Mouse (Mus musculus) forebrain, embryonic 11.5 days (tissue): ENCODE measurements around the gene Il17c. TPM values are rescaled to one million over a fixed set of nuclear protein-coding genes. Genes with fewer than 3 reads are reported as not detected.

Experiments
- ATAC-seq: fragments of 200-750 bp; cut with Nextera tagmentation; replicated peaks from 2 replicates; pipeline ENCODE4 v1.8.0; 2017; ENCODE audit warnings: moderate TSS enrichment; ENCODE audit not compliant: low FRiP score
- DNase-seq: peaks from one replicate; pipeline ENCODE4 v3.0.0-alpha.2; 2017; ENCODE audit warnings: low spot score
- H3K27ac ChIP-seq: fragments of 300-500 bp; sonication (generic); 2 replicates; pipeline ENCODE4 v1.5.1; 2014; ENCODE audit warnings: low read depth, low read length
- H3K27me3 ChIP-seq: fragments of 300-500 bp; sonication (generic); 2 replicates; pipeline ENCODE4 v1.6.1; 2014; ENCODE audit warnings: mild to moderate bottlenecking, low read length, mixed read lengths; ENCODE audit not compliant: control insufficient read depth, insufficient read depth
- H3K36me3 ChIP-seq: fragments of 300-500 bp; sonication (generic); 2 replicates; pipeline ENCODE4 v1.6.1; 2014; ENCODE audit warnings: mild to moderate bottlenecking, low read length, moderate library complexity, mixed read lengths; ENCODE audit not compliant: control insufficient read depth, insufficient read depth
- H3K4me1 ChIP-seq: fragments of 300-500 bp; sonication (generic); replicated peaks from 2 replicates; pipeline ENCODE4 v1.6.1; 2014; ENCODE audit warnings: low read length, mixed read lengths; ENCODE audit not compliant: control insufficient read depth, insufficient read depth
- H3K4me2 ChIP-seq: fragments of 300-500 bp; sonication (generic); 2 replicates; pipeline ENCODE4 v1.6.1; 2014; ENCODE audit warnings: low read depth, mild to moderate bottlenecking, low read length, moderate library complexity, mixed read lengths; ENCODE audit not compliant: severe bottlenecking
- H3K4me3 ChIP-seq: fragments of 300-500 bp; sonication (generic); 2 replicates; pipeline ENCODE4 v1.5.1; 2014; ENCODE audit warnings: low read depth, low read length
- H3K9ac ChIP-seq: fragments of 300-500 bp; sonication (generic); 2 replicates; pipeline ENCODE4 v1.6.1; 2014; ENCODE audit warnings: low read length
- H3K9me3 ChIP-seq: fragments of 300-500 bp; sonication (generic); 2 replicates; pipeline ENCODE4 v1.6.1; 2016; ENCODE audit warnings: low read length, mixed read lengths; ENCODE audit not compliant: control insufficient read depth
- WGBS: fragments of 180-500 bp; shearing (Covaris S2); extraction: QIAGEN DNeasy Blood & Tissue Kit; methylation state at CpG from one replicate; pipeline ENCODE4 v1.1.7; 2014; 5-methylcytosine and 5-hydroxymethylcytosine counted together
- polyA plus RNA-seq: library from polyadenylated mRNA; unstranded; fragments of >200 nt; fragmentation: Nextera tagmentation; extraction: Ambion mirVana; gene quantifications from 2 replicates; pipeline ENCODE4 v1.2.1, GENCODE M21; 2014

Gene Il17c
- polyA plus RNA-seq, 1 experiment from 2014 or later = not detected

GRCm38 (mm10) chr8:122426145-122426544, 4.3 kb downstream of the Il17c start:
- no peak for ATAC-seq
- H3K4me3 ChIP-seq = no peak overlapping the region
- H3K36me3 ChIP-seq = no peaks in the 10 kb centered on the region
- WGBS = 78% methylated on average over 9 of the region's 9 CpGs
- no peak overlapping the region for H3K27ac ChIP-seq
- H3K4me2 ChIP-seq = no peak overlapping the region
- H3K27me3 ChIP-seq = no peaks in the 10 kb centered on the region
- H3K9ac ChIP-seq = no peak overlapping the region
- no peak for DNase-seq
- no peaks in the 10 kb centered on the region for H3K9me3 ChIP-seq
- no peaks in the 10 kb centered on the region for H3K4me1 ChIP-seq

- H3K4me3 ChIP-seq = no peak overlapping the region
- 91% methylated on average over 7 of the region's 7 CpGs for WGBS
- peaks cover 6% of the 10 kb centered on the region; the same call in 1 of the 2 replicates for H3K4me1 ChIP-seq
- no peak overlapping the region for H3K4me2 ChIP-seq
- H3K9me3 ChIP-seq = no peaks in the 10 kb centered on the region
- H3K27ac ChIP-seq = no peak overlapping the region
- ATAC-seq = no peak
- H3K9ac ChIP-seq = no peak overlapping the region
- DNase-seq = no peak
- H3K36me3 ChIP-seq = no peaks in the 10 kb centered on the region
- no peaks in the 10 kb centered on the region for H3K27me3 ChIP-seq
These were observed 5.8 kb downstream of the Il17c start for GRCm38 (mm10) chr8:122427607-122428006.

GRCm38 (mm10) chr8:122428163-122428562, 6.3 kb downstream of the Il17c start:
- Histone ChIP-seq H3K36me3 (no peaks in the 10 kb centered on the region), H3K4me2 (no peak overlapping the region), H3K4me3 (no peak overlapping the region), H3K27me3 (no peaks in the 10 kb centered on the region), H3K27ac (no peak overlapping the region), H3K4me1 (peaks cover 9% of the 10 kb centered on the region; the same call in 1 of the 2 replicates), H3K9me3 (no peaks in the 10 kb centered on the region), H3K9ac (no peak overlapping the region)
- ATAC-seq (no peak), DNase-seq (no peak)
- 93% methylated on average over 9 of the region's 9 CpGs for WGBS

GRCm38 (mm10) chr8:122430058-122430636, 8.3 kb downstream of the Il17c start:
- ATAC-seq = no peak
- H3K4me2 ChIP-seq = no peak overlapping the region
- WGBS = 90% methylated on average over 10 of the region's 10 CpGs
- no peaks in the 10 kb centered on the region for H3K9me3 ChIP-seq
- H3K36me3 ChIP-seq = no peaks in the 10 kb centered on the region; the same call in 1 of the 2 replicates
- no peaks in the 10 kb centered on the region for H3K27me3 ChIP-seq
- no peak overlapping the region for H3K9ac ChIP-seq
- DNase-seq = no peak
- H3K4me3 ChIP-seq = no peak overlapping the region
- H3K27ac ChIP-seq = no peak overlapping the region
- H3K4me1 ChIP-seq = peaks cover 9% of the 10 kb centered on the region; the same call in 1 of the 2 replicates

GRCm38 (mm10) chr8:122430646-122431045, 8.8 kb downstream of the Il17c start:
- H3K27ac ChIP-seq = no peak overlapping the region
- no peak for ATAC-seq
- DNase-seq = no peak
- no peak overlapping the region for H3K9ac ChIP-seq
- H3K4me2 ChIP-seq = no peak overlapping the region
- WGBS = 83% methylated on average over 3 of the region's 3 CpGs
- H3K27me3 ChIP-seq = no peaks in the 10 kb centered on the region
- no peaks in the 10 kb centered on the region for H3K9me3 ChIP-seq
- no peaks in the 10 kb centered on the region; the same call in 1 of the 2 replicates for H3K36me3 ChIP-seq
- peaks cover 9% of the 10 kb centered on the region; the same call in 1 of the 2 replicates for H3K4me1 ChIP-seq
- H3K4me3 ChIP-seq = no peak overlapping the region

GRCm38 (mm10) chr8:122431694-122432442, 10.0 kb downstream of the Il17c start:
- peaks cover 9% of the 10 kb centered on the region; the same call in 1 of the 2 replicates for H3K4me1 ChIP-seq
- ATAC-seq = 0 out of 2 replicates have a peak, but pooled peaks have one; percentile 26
- H3K27ac ChIP-seq = no peak overlapping the region
- no peaks in the 10 kb centered on the region; the same call in 1 of the 2 replicates for H3K36me3 ChIP-seq
- DNase-seq = no peak
- H3K4me2 ChIP-seq = peak overlapping the region; percentile 79
- H3K9ac ChIP-seq = peak overlapping the region; percentile 66
- WGBS = 36% methylated on average over 18 of the region's 18 CpGs
- H3K9me3 ChIP-seq = no peaks in the 10 kb centered on the region
- peak overlapping the region; percentile 34 for H3K4me3 ChIP-seq
- no peaks in the 10 kb centered on the region for H3K27me3 ChIP-seq

GRCm38 (mm10) chr8:122432443-122433268, 10.8 kb downstream of the Il17c start, which contains the start of gene Cyba:
Cyba (minus strand) TSS chr8:122432930.
- Histone ChIP-seq H3K9me3 (no peaks in the 10 kb centered on the region), H3K4me2 (peak within 1 kb of the TSS; percentile 79), H3K36me3 (no peaks in the 10 kb centered on the region; the same call in 1 of the 2 replicates), H3K27me3 (no peaks in the 10 kb centered on the region), H3K9ac (peak within 1 kb of the TSS; percentile 66), H3K4me3 (peak within 1 kb of the TSS; percentile 34), H3K4me1 (peaks cover 9% of the 10 kb centered on the region; the same call in 1 of the 2 replicates), H3K27ac (no peak within 1 kb of the TSS)
- DNase-seq (peak; percentile 77), ATAC-seq (peak; percentile 87)
- WGBS = 4% methylated on average over 45 of the region's 45 CpGs

- no peak overlapping the region for H3K27ac ChIP-seq
- 66% methylated on average over 11 of the region's 11 CpGs for WGBS
- no peak overlapping the region for H3K4me3 ChIP-seq
These were observed 11.6 kb downstream of the Il17c start for GRCm38 (mm10) chr8:122433269-122433905.

More at GRCm38 (mm10) chr8:122433269-122433905, 11.6 kb downstream of the Il17c start:
- H3K27me3 ChIP-seq = no peaks in the 10 kb centered on the region
- no peak overlapping the region for H3K4me2 ChIP-seq
- no peak overlapping the region for H3K9ac ChIP-seq
- H3K4me1 ChIP-seq = peaks cover 9% of the 10 kb centered on the region; the same call in 1 of the 2 replicates
- no peak for DNase-seq
- no peaks in the 10 kb centered on the region for H3K9me3 ChIP-seq
- H3K36me3 ChIP-seq = no peaks in the 10 kb centered on the region; the same call in 1 of the 2 replicates
- peak; percentile 34 for ATAC-seq
